Mouse (Mus musculus): ENCODE results near the gene Ildr1. TPM values are rescaled to one million over a fixed set of nuclear protein-coding genes. Genes with fewer than 3 reads are reported as not detected.

The Ildr1 gene
- under 1 TPM; 0.10 to 0.15 TPM for total RNA-seq (2021)
- long read RNA-seq, partial matches to known transcripts: 0 of 1 reads
- long read RNA-seq, other reads (novel, unspliced or antisense): 1 of 1 reads

GRCm38 (mm10) chr16:36693818-36694413 is at the start of gene Ildr1:
Gene Ildr1 (plus strand): TSS chr16:36693978.
- no peak for DNase-seq (ENCODE audit: low spot score in 2 of 2)

- DNase-seq (ENCODE audit: low spot score in 2 of 2): no peak
Measured at GRCm38 (mm10) chr16:36645124-36645523, 48.7 kb upstream of the Ildr1 start.

- no peak for DNase-seq (ENCODE audit: low spot score in 2 of 2)
Measured at GRCm38 (mm10) chr16:36649304-36649703, 44.5 kb upstream of the Ildr1 start.

GRCm38 (mm10) chr16:36650511-36650910 is 43.3 kb upstream of the Ildr1 start:
- no peak for DNase-seq (ENCODE audit: low spot score in 2 of 2)

- DNase-seq (ENCODE audit: low spot score in 2 of 2): no peak
Measured at GRCm38 (mm10) chr16:36651174-36651766, 42.5 kb upstream of the Ildr1 start.

- DNase-seq (ENCODE audit: low spot score in 2 of 2): no peak
Measured at GRCm38 (mm10) chr16:36655199-36655598, 38.6 kb upstream of the Ildr1 start.

GRCm38 (mm10) chr16:36655910-36656309 is 37.9 kb upstream of the Ildr1 start:
- DNase-seq (ENCODE audit: low spot score in 2 of 2): no peak

- DNase-seq (ENCODE audit: low spot score in 2 of 2): no peak
Measured at GRCm38 (mm10) chr16:36661330-36661729, 32.4 kb upstream of the Ildr1 start.

- no peak for DNase-seq (ENCODE audit: low spot score in 2 of 2)
Measured at GRCm38 (mm10) chr16:36663484-36663883, 30.3 kb upstream of the Ildr1 start.

- no peak for DNase-seq (ENCODE audit: low spot score in 2 of 2)
Measured at GRCm38 (mm10) chr16:36665782-36666181, 28.0 kb upstream of the Ildr1 start, which contains the start of gene Cd86. Gene Cd86 (minus strand): TSS chr16:36666081.

- no peak for DNase-seq (ENCODE audit: low spot score in 2 of 2)
Measured at GRCm38 (mm10) chr16:36666448-36667017, 27.2 kb upstream of the Ildr1 start.

GRCm38 (mm10) chr16:36670590-36670989 is 23.2 kb upstream of the Ildr1 start:
- DNase-seq (ENCODE audit: low spot score in 2 of 2): no peak

GRCm38 (mm10) chr16:36673196-36673595 is 20.6 kb upstream of the Ildr1 start:
- no peak for DNase-seq (ENCODE audit: low spot score in 2 of 2)

- no peak for DNase-seq (ENCODE audit: low spot score in 2 of 2)
Measured at GRCm38 (mm10) chr16:36674457-36675204, 19.1 kb upstream of the Ildr1 start.

GRCm38 (mm10) chr16:36675304-36675703 is 18.5 kb upstream of the Ildr1 start:
- DNase-seq (ENCODE audit: low spot score in 2 of 2): no peak

- no peak for DNase-seq (ENCODE audit: low spot score in 2 of 2)
Measured at GRCm38 (mm10) chr16:36675902-36676301, 17.9 kb upstream of the Ildr1 start.

GRCm38 (mm10) chr16:36681829-36682228 is 11.9 kb upstream of the Ildr1 start:
- no peak for DNase-seq (ENCODE audit: low spot score in 2 of 2)

GRCm38 (mm10) chr16:36684325-36684918 is 9.4 kb upstream of the Ildr1 start:
- DNase-seq (ENCODE audit: low spot score in 2 of 2): no peak

GRCm38 (mm10) chr16:36688076-36688475 is 5.7 kb upstream of the Ildr1 start:
- DNase-seq (ENCODE audit: low spot score in 2 of 2): no peak

GRCm38 (mm10) chr16:36691484-36691883 is 2.3 kb upstream of the Ildr1 start:
- no peak for DNase-seq (ENCODE audit: low spot score in 2 of 2)

GRCm38 (mm10) chr16:36694798-36695290 is 1.1 kb downstream of the Ildr1 start:
- no peak for DNase-seq (ENCODE audit: low spot score in 2 of 2)
